Mouse (Mus musculus) liver, adult 2 months (tissue): ENCODE measurements around the gene Lrrc49.

Experiments used
- CTCF ChIP-seq: fragments of 200-500 bp; IDR thresholded peaks from 2 replicates; pipeline ENCODE4 v1.5.1; 2011; ENCODE audit warnings: low read depth, low read length, control low read depth
- POLR2A ChIP-seq: fragments of 200-500 bp; IDR thresholded peaks from 2 replicates; pipeline ENCODE4 v1.6.1; 2011; ENCODE audit warnings: low read length, control low read depth; ENCODE audit not compliant: insufficient read depth; ENCODE audit errors: extremely low read depth

- TF ChIP-seq CTCF, result no peak
- no peak for TF ChIP-seq POLR2A
Measured at GRCm38 (mm10) chr9:60604971-60605370, 83.0 kb downstream of the Lrrc49 start.
